In genomic region chr16:24193945-24194344, GRCm38 (mm10) we compare ENCODE assay signal across 21 mouse cellular contexts.
A peak's percentile ranks its signal among the peaks of the same experiment; 100 is the strongest.
DNase-seq lines count a peak whose midpoint lies in the region; ATAC-seq and TF ChIP-seq lines count a peak whose summit lies in the region.
"Had no signal": no experiment of that assay in that cellular context is flagged by ENCODE, and none has a peak within 500 bp of the region (broad histone marks: within the 10 kb centered on the region; RNA-seq: fewer than 3 reads in every experiment).

No protein-coding gene starts in this region.

- no peaks in the 10 kb centered on the region for H3K27me3 ChIP-seq in spleen, adult 2 months (ENCODE audit: control insufficient read depth, insufficient read depth, low read length)
- H3K27me3 ChIP-seq in forebrain, embryonic 12.5 days: no peaks in the 10 kb centered on the region
- H3K27me3 ChIP-seq: heart, embryonic 13.5 days; hindbrain, embryonic 12.5 days; intestine, embryonic 15.5 days; limb, embryonic 13.5 days; midbrain, embryonic 15.5 days; neural tube, embryonic 12.5 days; stomach, embryonic 15.5 days had no signal

- peak overlapping the region; percentile 47; the same call in 1 of the 2 replicates for H3K27ac ChIP-seq in spleen, adult 2 months (ENCODE audit: insufficient read depth, low read length)
- H3K27ac ChIP-seq in forebrain, embryonic 12.5 days: no peak overlapping the region
- H3K27ac ChIP-seq: forebrain, embryonic 10.5 days; heart, embryonic 13.5 days; hindbrain, embryonic 12.5 days; intestine, embryonic 15.5 days; kidney, postnatal 0 days; limb, embryonic 13.5 days; midbrain, embryonic 15.5 days; neural tube, embryonic 12.5 days; stomach, embryonic 15.5 days had no signal

- H3K4me1 ChIP-seq in spleen, adult 2 months (ENCODE audit: control insufficient read depth, insufficient read depth, insufficient read length): no peaks in the 10 kb centered on the region
- H3K4me1 ChIP-seq in forebrain, embryonic 12.5 days: no peaks in the 10 kb centered on the region
- H3K4me1 ChIP-seq: forebrain, embryonic 10.5 days; hindbrain, embryonic 12.5 days; intestine, embryonic 15.5 days; midbrain, embryonic 15.5 days; neural tube, embryonic 12.5 days; stomach, embryonic 15.5 days had no signal

- H3K9ac ChIP-seq in forebrain, embryonic 12.5 days: no peak overlapping the region
- H3K9ac ChIP-seq: heart, embryonic 13.5 days; hindbrain, embryonic 12.5 days; intestine, embryonic 15.5 days; limb, embryonic 13.5 days; midbrain, embryonic 15.5 days; neural tube, embryonic 12.5 days; stomach, embryonic 15.5 days had no signal

- WGBS in spleen, adult 2 months: 77% methylated on average over 2 of the region's 2 CpGs
- WGBS in forebrain, embryonic 12.5 days: 86% methylated on average over 2 of the region's 2 CpGs

- no peak for TF ChIP-seq CTCF in spleen, adult 2 months (IDR thresholded peaks at IDR 0.05; ENCODE audit: extremely low read depth, insufficient read depth, insufficient read length, insufficient replicate concordance)

- H3K36me3 ChIP-seq in spleen, adult 2 months (ENCODE audit: control insufficient read depth, insufficient read depth, low read length): no peaks in the 10 kb centered on the region
- no peaks in the 10 kb centered on the region for H3K36me3 ChIP-seq in forebrain, embryonic 12.5 days (replicated peaks)
- H3K36me3 ChIP-seq: forebrain, embryonic 10.5 days; heart, embryonic 13.5 days; hindbrain, embryonic 12.5 days; intestine, embryonic 15.5 days; limb, embryonic 13.5 days; midbrain, embryonic 15.5 days; neural tube, embryonic 12.5 days; stomach, embryonic 15.5 days had no signal

- TF ChIP-seq POLR2A in spleen, adult 2 months (IDR thresholded peaks at IDR 0.05; ENCODE audit: low read depth, low read length): no peak

- H3K4me3 ChIP-seq in spleen, adult 2 months (ENCODE audit: extremely low read depth, insufficient read depth, insufficient read length): no peak overlapping the region
- no peak overlapping the region for H3K4me3 ChIP-seq in forebrain, embryonic 12.5 days (replicated peaks)
- H3K4me3 ChIP-seq: forebrain, embryonic 10.5 days; heart, embryonic 13.5 days; hindbrain, embryonic 12.5 days; intestine, embryonic 15.5 days; limb, embryonic 13.5 days; midbrain, embryonic 15.5 days; neural tube, embryonic 12.5 days; stomach, embryonic 15.5 days had no signal

- DNase-seq in cerebellum, postnatal 4 days (ENCODE audit: low spot score in 2 of 2): no peak
- DNase-seq in spleen, adult 2 months (ENCODE audit: low read depth in 1 of 2, low spot score in 2 of 2): no peak
- DNase-seq in spleen, postnatal 14 days (ENCODE audit: low spot score in 2 of 2): no peak
- peak; percentile 77 to 84 for DNase-seq in cerebellum, postnatal 25 days
- no peak for DNase-seq in thymus, postnatal 10 days (ENCODE audit: low spot score in 2 of 2)
- no peak for DNase-seq in right cerebral cortex, postnatal 36 days (ENCODE audit: low spot score in 2 of 2)
- DNase-seq: adrenal gland, postnatal 25 days; layer of hippocampus, adult 9-11 months; lung, adult 2 months; right cerebral cortex, postnatal 4 days had no signal

- peak; percentile 89 for ATAC-seq in cerebellum, adult (ENCODE audit: insufficient number of reproducible peaks, low FRiP score, low TSS enrichment)
- no peak for ATAC-seq in forebrain, embryonic 12.5 days (ENCODE audit: low FRiP score)
- ATAC-seq: intestine, embryonic 15.5 days; midbrain, embryonic 15.5 days had no signal

- no peaks in the 10 kb centered on the region for H3K9me3 ChIP-seq in forebrain, embryonic 12.5 days
- H3K9me3 ChIP-seq: forebrain, embryonic 10.5 days; heart, embryonic 13.5 days; hindbrain, embryonic 12.5 days; intestine, embryonic 15.5 days; limb, embryonic 13.5 days; midbrain, embryonic 15.5 days; neural tube, embryonic 12.5 days; stomach, embryonic 15.5 days had no signal

- H3K4me2 ChIP-seq in forebrain, embryonic 12.5 days: no peak overlapping the region
- H3K4me2 ChIP-seq: heart, embryonic 13.5 days; hindbrain, embryonic 12.5 days; intestine, embryonic 15.5 days; limb, embryonic 13.5 days; midbrain, embryonic 15.5 days; neural tube, embryonic 12.5 days; stomach, embryonic 15.5 days had no signal

Comparison
In these comparisons a context has a peak if more than half of its experiments do, and no peak if none do; other contexts are left out.
1. DNase-seq: peak in cerebellum, postnatal 25 days (2 of 2); none in cerebellum, postnatal 4 days (0 of 2), spleen, adult 2 months (0 of 2), spleen, postnatal 14 days (0 of 2), thymus, postnatal 10 days (0 of 2) and right cerebral cortex, postnatal 36 days (0 of 2).